Mouse (Mus musculus): ENCODE results near the gene Tcea3.

GRCm38 (mm10) chr4:136206033-136206893 lies 41.3 kb upstream of the Tcea3 start, which contains the start of gene Asap3:
- TF ChIP-seq CTCF (IDR thresholded peaks at IDR 0.05; ENCODE audit: low read depth, low read length) (no peak), GATA1 (IDR thresholded peaks at IDR 0.05; ENCODE audit: borderline replicate concordance, low read length) (no peak)
